Mouse (Mus musculus): ENCODE results near the gene Gabrg3.

DNA sequence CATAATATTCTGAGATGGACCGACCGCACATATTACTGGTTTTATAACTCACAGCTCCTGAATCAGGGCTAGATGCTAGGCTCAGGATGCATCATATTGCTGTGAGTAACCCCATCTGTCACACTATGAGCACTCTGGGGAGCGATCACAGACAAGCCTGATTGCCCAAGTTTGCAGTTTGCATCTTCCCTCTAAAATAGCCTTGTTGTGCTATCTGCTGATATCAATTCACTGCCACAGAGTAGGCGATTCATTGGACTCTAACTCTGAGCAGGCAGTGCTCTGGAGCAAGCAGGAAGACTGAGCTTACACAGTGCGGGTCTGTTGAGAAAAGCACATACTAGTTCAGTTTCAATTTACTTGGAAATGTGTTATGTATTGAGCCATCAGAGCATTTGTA lies 543.4 kb downstream of the Gabrg3 start:
- TF ChIP-seq CTCF (IDR thresholded peaks at IDR 0.05; ENCODE audit: low read depth) = no peak
- no peak for TF ChIP-seq EP300 (IDR thresholded peaks at IDR 0.05; ENCODE audit: low read depth)
